ENCODE assay signal across 21 mouse cellular contexts in the genomic region with DNA sequence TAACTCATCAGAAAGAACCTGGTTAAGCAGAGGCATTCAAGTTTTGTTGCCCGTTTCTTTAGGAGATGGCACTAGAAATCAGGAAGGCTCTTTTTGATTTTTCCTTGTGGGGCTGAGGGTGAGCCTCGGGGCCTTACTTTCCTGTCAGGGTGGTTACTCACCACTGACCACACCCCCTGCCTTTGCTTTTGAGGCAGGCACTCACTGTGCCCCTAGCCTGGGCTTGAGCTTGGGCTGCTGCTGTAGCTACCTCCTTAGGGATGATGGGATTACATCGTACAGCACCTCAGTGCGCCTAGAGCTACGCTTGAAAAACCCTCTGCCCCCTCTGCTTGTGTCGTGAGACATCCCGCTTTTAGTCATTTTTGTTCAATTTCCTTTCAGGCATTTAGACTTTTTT.
DNase-seq lines count a peak whose midpoint lies in the region; ATAC-seq and TF ChIP-seq lines count a peak whose summit lies in the region.
"Had no signal": no experiment of that assay in that cellular context is flagged by ENCODE, and none has a peak within 500 bp of the region (broad histone marks: within the 10 kb centered on the region; RNA-seq: fewer than 3 reads in every experiment).

No protein-coding gene starts in this region.

- peaks cover 77% of the 10 kb centered on the region for H3K36me3 ChIP-seq in hindbrain, embryonic 13.5 days
- peaks cover 6% of the 10 kb centered on the region; the same call in 1 of the 2 replicates for H3K36me3 ChIP-seq in hindbrain, embryonic 11.5 days (ENCODE audit: control insufficient read depth, insufficient read depth, low read length)
- peaks cover 43 to 98% of the 10 kb centered on the region in 2 experiments for H3K36me3 ChIP-seq in CH12.LX (replicated peaks in 1 of 2; ENCODE audit: control insufficient read depth in 1 of 2, insufficient read depth in 1 of 2, low read length in 1 of 2)

- 0 out of 2 replicates have a peak, but pooled peaks have one; percentile 63 for ATAC-seq in hindbrain, embryonic 13.5 days (ENCODE audit: low FRiP score)
- ATAC-seq in hindbrain, embryonic 11.5 days (ENCODE audit: low FRiP score) = no peak
- ATAC-seq: activated CD4-positive, CD25-positive, alpha-beta regulatory T cell, adult 4 months; intestine, postnatal 0 days had no signal

- no peaks in the 10 kb centered on the region for H3K9me3 ChIP-seq in hindbrain, embryonic 13.5 days
- no peaks in the 10 kb centered on the region for H3K9me3 ChIP-seq in hindbrain, embryonic 11.5 days (ENCODE audit: control insufficient read depth, low read length)
- H3K9me3 ChIP-seq in CH12.LX (replicated peaks; ENCODE audit: low read length) = no peaks in the 10 kb centered on the region
- H3K9me3 ChIP-seq: embryonic facial prominence, embryonic 15.5 days had no signal

- H3K27ac ChIP-seq in hindbrain, embryonic 13.5 days = 0 out of 2 replicates have a peak overlapping the region, but pooled peaks have one; percentile 9
- no peak overlapping the region for H3K27ac ChIP-seq in hindbrain, embryonic 11.5 days (ENCODE audit: low read depth, low read length)
- peak overlapping the region; percentile 69 for H3K27ac ChIP-seq in layer of hippocampus, adult 2 months
- H3K27ac ChIP-seq in CH12.LX (ENCODE audit: insufficient read depth, low read depth) = no peak overlapping the region
- H3K27ac ChIP-seq: embryonic facial prominence, embryonic 15.5 days; heart, adult 2 months had no signal

- dilution Hi-C loops in CH12.LX (cut with MboI; ENCODE audit: extremely low pct_ligation_motif_present, extremely low pct_unique_long_range_greater_than_20kb, low sequenced_read_pairs) = no loop called here

- in situ Hi-C loops in CH12.LX (cut with MboI; ENCODE audit: low pct_ligation_motif_present, low pct_unique_long_range_greater_than_20kb, low sequenced_read_pairs) = no loop called here

- H3K9ac ChIP-seq in hindbrain, embryonic 13.5 days = no peak overlapping the region
- no peak overlapping the region for H3K9ac ChIP-seq in hindbrain, embryonic 11.5 days (ENCODE audit: low read depth, low read length)
- no peak overlapping the region for H3K9ac ChIP-seq in CH12.LX (ENCODE audit: insufficient read depth, low read depth)
- H3K9ac ChIP-seq: embryonic facial prominence, embryonic 15.5 days; forebrain, postnatal 0 days had no signal

- no peaks in the 10 kb centered on the region for H3K4me1 ChIP-seq in hindbrain, embryonic 13.5 days (replicated peaks)
- H3K4me1 ChIP-seq in hindbrain, embryonic 11.5 days (replicated peaks; ENCODE audit: control insufficient read depth, insufficient read depth, low read length) = no peaks in the 10 kb centered on the region
- H3K4me1 ChIP-seq in CH12.LX (ENCODE audit: control insufficient read depth in 1 of 2, insufficient read depth in 2 of 2) = peaks cover 5 to 29% of the 10 kb centered on the region in 2 experiments
- H3K4me1 ChIP-seq: embryonic facial prominence, embryonic 15.5 days had no signal

- TF ChIP-seq RAD21 in CH12.LX (IDR thresholded peaks at IDR 0.05; ENCODE audit: low read depth, low read length) = no peak

- 80% methylated on average over 7 of the region's 7 CpGs for WGBS in hindbrain, embryonic 13.5 days
- WGBS in hindbrain, embryonic 11.5 days = 86% methylated on average over 7 of the region's 7 CpGs

- DNase-seq in hindbrain, embryonic 11.5 days (ENCODE audit: low spot score) = no peak
- no peak for DNase-seq in layer of hippocampus, adult 2 months (ENCODE audit: low spot score in 2 of 2)
- DNase-seq in layer of hippocampus, adult 18-20 months (ENCODE audit: low spot score in 2 of 2) = no peak
- peak; percentile 16 for DNase-seq in CH12.LX (ENCODE audit: extremely low read depth)
- no peak for DNase-seq in ovary, postnatal 14 days (ENCODE audit: low spot score)
- DNase-seq: adrenal gland, adult 8-10 months; adrenal gland, postnatal 25 days; B cell, adult 2 months; cerebellum, adult 11-12 months; cerebellum, adult 8-10 months; cerebellum, postnatal 36 days; embryo, embryonic 11 days; gastrocnemius, postnatal 25 days; heart, adult 2 months; kidney, adult 2 months had no signal

- no peak for TF ChIP-seq POLR2A in CH12.LX (IDR thresholded peaks at IDR 0.05; ENCODE audit: low read depth, low read length)

- no peak for TF ChIP-seq EP300 in CH12.LX (IDR thresholded peaks at IDR 0.05; ENCODE audit: low read length)

- H3K27me3 ChIP-seq in hindbrain, embryonic 13.5 days = no peaks in the 10 kb centered on the region
- H3K27me3 ChIP-seq in hindbrain, embryonic 11.5 days (ENCODE audit: control insufficient read depth, insufficient read depth, low read length) = no peaks in the 10 kb centered on the region
- H3K27me3 ChIP-seq in CH12.LX (replicated peaks) = no peaks in the 10 kb centered on the region
- H3K27me3 ChIP-seq: embryonic facial prominence, embryonic 15.5 days had no signal

- TF ChIP-seq CTCF in layer of hippocampus, adult 2 months (conservative IDR thresholded peaks at IDR 0.05) = no peak
- TF ChIP-seq CTCF in CH12.LX (conservative IDR thresholded peaks at IDR 0.05 in 1 of 2, IDR thresholded peaks at IDR 0.05 in 1 of 2; ENCODE audit: low read depth in 2 of 2, low read length in 2 of 2) = no peak

- H3K79me2 ChIP-seq in CH12.LX (replicated peaks; ENCODE audit: control insufficient read depth, extremely low read depth, insufficient read depth, poor library complexity, severe bottlenecking) = no peaks in the 10 kb centered on the region

- no peak overlapping the region for H3K4me2 ChIP-seq in hindbrain, embryonic 13.5 days
- no peak overlapping the region for H3K4me2 ChIP-seq in hindbrain, embryonic 11.5 days (replicated peaks; ENCODE audit: low read depth, low read length)
- no peak overlapping the region for H3K4me2 ChIP-seq in CH12.LX (ENCODE audit: insufficient read depth, low read depth, poor library complexity, severe bottlenecking)
- H3K4me2 ChIP-seq: embryonic facial prominence, embryonic 15.5 days; heart, embryonic 11.5 days had no signal

- H3K4me3 ChIP-seq in hindbrain, embryonic 13.5 days = no peak overlapping the region
- no peak overlapping the region for H3K4me3 ChIP-seq in hindbrain, embryonic 11.5 days (ENCODE audit: low read depth, low read length)
- H3K4me3 ChIP-seq in layer of hippocampus, adult 2 months = no peak overlapping the region
- H3K4me3 ChIP-seq in CH12.LX (replicated peaks in 1 of 3; ENCODE audit: low read depth in 2 of 3, low read length in 2 of 3, poor library complexity in 1 of 3) = no peak overlapping the region
- H3K4me3 ChIP-seq: embryonic facial prominence, embryonic 15.5 days; heart, adult 2 months had no signal

TF ChIP-seq in CH12.LX, 34 proteins besides CTCF, POLR2A, EP300 and RAD21:
- TF ChIP-seq CHD2 (IDR thresholded peaks at IDR 0.05; ENCODE audit: low read length) (no peak), POLR2AphosphoS2 (IDR thresholded peaks at IDR 0.05; ENCODE audit: low read depth, low read length) (no peak), HCFC1 (IDR thresholded peaks at IDR 0.05; ENCODE audit: low read depth, low read length) (no peak), TBP (conservative IDR thresholded peaks at IDR 0.05; ENCODE audit: low read depth, low read length) (no peak), MAX (IDR thresholded peaks at IDR 0.05; ENCODE audit: low read length) (no peak), MEF2A (IDR thresholded peaks at IDR 0.05; ENCODE audit: borderline replicate concordance, low read depth, low read length) (no peak), SMC3 (IDR thresholded peaks at IDR 0.05; ENCODE audit: low read depth, low read length) (no peak), ETS1 (conservative IDR thresholded peaks at IDR 0.05; ENCODE audit: low read depth, low read length) (no peak), BHLHE40 (IDR thresholded peaks at IDR 0.05; ENCODE audit: low read depth, low read length) (no peak), PAX5 (IDR thresholded peaks at IDR 0.05; ENCODE audit: low read length) (no peak), NELFE (IDR thresholded peaks at IDR 0.05; ENCODE audit: low read depth, low read length) (no peak), RCOR1 (conservative IDR thresholded peaks at IDR 0.05; ENCODE audit: low read depth, low read length) (no peak), JUND (conservative IDR thresholded peaks at IDR 0.05; ENCODE audit: low read depth, low read length) (no peak), NRF1 (IDR thresholded peaks at IDR 0.05; ENCODE audit: low read depth, low read length) (no peak), ZKSCAN1 (IDR thresholded peaks at IDR 0.05; ENCODE audit: borderline replicate concordance, low read depth, low read length) (no peak), JUN (IDR thresholded peaks at IDR 0.05; ENCODE audit: insufficient read depth, low read depth, low read length) (no peak)
TF ChIP-seq in CH12.LX: peak in this region for 0.

Comparison
In these comparisons a context has a peak if more than half of its experiments do, and no peak if none do; other contexts are left out.
1. H3K27ac ChIP-seq: peak in hindbrain, embryonic 13.5 days (single experiment) and layer of hippocampus, adult 2 months (single experiment); none in hindbrain, embryonic 11.5 days (single experiment) and CH12.LX (single experiment).